Mouse (Mus musculus): ENCODE measurements around the gene Pth1r. TPM values are rescaled to one million over a fixed set of nuclear protein-coding genes. Genes with fewer than 3 reads are reported as not detected.
A peak's percentile ranks its signal among the peaks of the same experiment; 100 is the strongest.

The Pth1r gene
- polyA plus RNA-seq, 1 experiment = 24.2 TPM

DNA sequence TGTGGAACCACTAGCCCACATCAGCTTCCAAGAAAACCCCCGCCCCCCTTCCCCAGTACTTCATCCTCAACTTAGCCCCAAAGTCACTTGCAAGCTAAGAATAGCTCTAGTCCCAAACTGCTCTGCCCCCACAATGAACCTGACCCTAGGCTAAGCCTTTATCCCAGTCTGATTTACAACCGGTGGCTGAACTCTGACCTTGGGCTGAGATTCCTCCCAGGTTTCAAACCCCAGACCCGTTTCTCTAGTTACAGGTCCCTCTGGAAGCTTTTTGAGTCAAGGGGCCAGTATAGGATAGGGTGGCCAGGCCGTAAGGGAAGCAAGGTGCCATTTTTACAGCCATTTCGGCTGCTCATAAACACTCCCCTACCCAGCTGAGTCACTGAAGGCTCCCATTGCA is 707 bp downstream of the Pth1r start:
- no peak for TF ChIP-seq CTCF (IDR thresholded peaks at IDR 0.05; ENCODE audit: borderline replicate concordance, extremely low read depth, insufficient read depth, insufficient read length)
- no peak for TF ChIP-seq POLR2A (IDR thresholded peaks at IDR 0.05; ENCODE audit: borderline replicate concordance, extremely low read depth, insufficient read depth, insufficient read length, poor library complexity, severe bottlenecking)

DNA sequence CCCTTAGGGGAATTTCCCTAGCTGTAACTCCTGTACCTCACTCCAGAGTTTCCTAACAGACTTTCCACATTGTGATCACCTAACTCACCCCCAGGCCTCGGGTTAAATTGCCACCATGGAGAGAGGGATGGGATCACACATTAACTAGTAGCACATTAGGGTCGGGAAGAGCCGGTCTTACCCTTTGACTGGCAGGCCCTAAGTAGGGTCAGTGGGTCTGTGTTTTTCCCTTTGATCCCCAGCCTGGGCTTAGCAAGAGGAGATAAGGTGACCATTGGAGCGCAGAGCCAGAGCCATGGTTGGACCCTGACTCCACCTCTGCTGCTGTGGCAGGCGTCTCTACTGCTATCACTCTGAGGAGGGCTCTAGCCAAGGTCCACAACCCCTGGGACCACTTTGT is 1.2 kb downstream of the Pth1r start:
- TF ChIP-seq CTCF (IDR thresholded peaks at IDR 0.05; ENCODE audit: borderline replicate concordance, extremely low read depth, insufficient read depth, insufficient read length) = no peak
- TF ChIP-seq POLR2A (IDR thresholded peaks at IDR 0.05; ENCODE audit: borderline replicate concordance, extremely low read depth, insufficient read depth, insufficient read length, poor library complexity, severe bottlenecking) = no peak
- DNase-seq (ENCODE audit: low read depth) = no peak

More for the DNA sequence above, 707 bp downstream of the Pth1r start:
- no peak for DNase-seq (ENCODE audit: low read depth)

DNA sequence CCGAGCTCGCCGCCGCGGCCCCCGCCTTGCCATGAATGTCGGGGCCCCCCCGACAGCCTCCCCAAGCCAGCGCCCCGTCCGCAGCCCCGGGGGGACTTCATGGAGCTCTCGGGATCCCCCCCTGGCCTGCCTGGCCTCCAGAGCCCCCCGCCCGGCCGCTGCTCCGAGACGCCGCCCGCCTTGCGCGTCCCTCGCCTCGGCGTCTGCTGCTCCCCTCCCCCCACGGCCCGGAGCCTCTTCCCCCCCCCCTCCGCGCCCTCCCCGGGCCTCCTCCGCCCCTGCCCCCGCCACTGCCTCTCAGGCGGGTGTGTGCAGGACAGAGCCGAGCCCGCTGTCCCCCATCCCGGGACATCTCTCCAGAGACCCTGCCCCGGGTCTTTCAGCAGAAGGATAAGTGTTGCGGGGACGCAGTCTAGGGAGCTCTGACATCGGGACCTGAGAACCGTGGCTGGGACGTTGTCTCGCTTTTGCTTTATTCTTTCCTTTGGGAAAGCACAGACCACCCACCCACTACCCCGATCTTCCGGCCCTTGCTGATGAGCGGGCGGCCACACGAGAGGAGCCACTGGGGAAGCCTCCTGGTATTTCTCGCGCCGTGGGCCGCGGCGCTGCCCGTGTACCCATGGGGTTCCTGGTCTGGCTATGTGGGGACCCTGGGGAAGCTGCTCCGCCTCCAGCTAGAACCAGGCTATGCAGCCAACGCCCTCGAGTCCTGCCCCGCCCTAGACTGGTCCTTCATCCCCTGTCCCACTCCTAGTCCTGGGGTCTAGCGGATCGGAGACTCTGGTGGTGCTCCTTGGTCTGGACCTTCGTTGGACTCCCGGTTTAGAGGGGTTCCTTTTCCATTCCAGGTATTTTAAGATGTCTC is 3.3 kb downstream of the Pth1r start:
- DNase-seq (ENCODE audit: low read depth) = peak; percentile 29
- TF ChIP-seq CTCF (IDR thresholded peaks at IDR 0.05; ENCODE audit: borderline replicate concordance, extremely low read depth, insufficient read depth, insufficient read length) (no peak), POLR2A (IDR thresholded peaks at IDR 0.05; ENCODE audit: borderline replicate concordance, extremely low read depth, insufficient read depth, insufficient read length, poor library complexity, severe bottlenecking) (no peak)

DNA sequence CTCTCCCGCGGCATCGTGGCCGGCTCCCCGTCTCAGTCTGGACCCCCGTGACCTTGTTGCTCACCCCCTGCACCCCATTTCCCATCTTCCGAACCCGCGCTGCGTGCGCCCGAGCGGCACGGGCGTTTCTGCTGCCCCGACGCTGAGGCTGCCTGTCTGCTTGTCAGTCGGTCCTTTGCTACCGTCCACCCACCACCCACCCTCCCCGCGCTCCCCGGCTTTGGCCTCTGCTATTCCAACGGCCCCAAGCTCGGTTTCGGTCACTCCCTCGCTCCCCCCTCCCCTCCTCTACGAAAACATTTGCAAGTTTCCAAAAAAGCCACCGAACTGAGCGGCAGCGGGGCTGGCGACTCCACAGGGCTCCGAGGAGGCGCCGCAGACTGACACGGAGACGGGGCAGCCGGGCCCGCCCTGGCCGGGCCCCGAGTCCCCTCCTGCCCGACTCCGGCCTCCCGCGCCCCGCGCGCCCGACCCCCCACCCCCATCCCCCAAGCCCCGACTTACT is 3.9 kb downstream of the Pth1r start:
- DNase-seq (ENCODE audit: low read depth) = peak; percentile 25
- no peak for TF ChIP-seq CTCF (IDR thresholded peaks at IDR 0.05; ENCODE audit: borderline replicate concordance, extremely low read depth, insufficient read depth, insufficient read length)
- no peak for TF ChIP-seq POLR2A (IDR thresholded peaks at IDR 0.05; ENCODE audit: borderline replicate concordance, extremely low read depth, insufficient read depth, insufficient read length, poor library complexity, severe bottlenecking)

DNA sequence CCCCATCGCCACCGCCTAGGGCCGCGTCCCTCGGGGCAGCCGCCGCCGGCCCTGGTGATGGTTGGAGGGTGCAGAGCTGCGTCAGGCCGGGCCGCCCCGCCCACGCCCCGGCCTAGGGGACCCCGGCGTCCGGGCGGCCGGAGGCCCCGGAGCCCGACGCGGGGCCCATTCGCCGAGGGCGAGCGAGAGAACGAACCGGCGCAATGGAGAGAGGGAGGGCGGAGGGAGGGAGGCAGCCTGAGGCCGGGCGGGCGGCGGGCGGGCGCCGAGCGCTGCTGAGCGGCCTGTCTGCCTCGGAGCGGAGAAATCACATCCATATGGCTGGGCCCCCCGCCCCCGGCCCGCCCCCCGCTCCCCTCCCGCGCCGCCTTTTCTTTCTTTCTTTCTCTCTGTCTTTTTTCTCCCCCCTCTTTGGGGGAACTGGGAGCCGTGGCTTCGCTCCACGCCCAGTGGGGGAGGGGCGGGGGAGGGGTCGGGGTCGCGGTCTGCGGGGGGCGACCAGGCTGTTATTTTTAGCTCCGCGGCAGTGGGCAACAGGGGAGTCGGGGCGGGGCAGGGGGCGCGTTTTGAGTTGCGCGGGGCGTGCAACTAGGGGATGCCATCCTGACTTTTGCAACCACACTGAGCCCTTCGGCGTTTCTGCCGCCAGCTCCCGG is 4.5 kb downstream of the Pth1r start:
- 0 out of 2 replicates have a peak, but pooled peaks have one; percentile 11 for TF ChIP-seq POLR2A (IDR thresholded peaks at IDR 0.05; ENCODE audit: borderline replicate concordance, extremely low read depth, insufficient read depth, insufficient read length, poor library complexity, severe bottlenecking)
- no peak for TF ChIP-seq CTCF (IDR thresholded peaks at IDR 0.05; ENCODE audit: borderline replicate concordance, extremely low read depth, insufficient read depth, insufficient read length)
- DNase-seq (ENCODE audit: low read depth) = peak; percentile 48

DNA sequence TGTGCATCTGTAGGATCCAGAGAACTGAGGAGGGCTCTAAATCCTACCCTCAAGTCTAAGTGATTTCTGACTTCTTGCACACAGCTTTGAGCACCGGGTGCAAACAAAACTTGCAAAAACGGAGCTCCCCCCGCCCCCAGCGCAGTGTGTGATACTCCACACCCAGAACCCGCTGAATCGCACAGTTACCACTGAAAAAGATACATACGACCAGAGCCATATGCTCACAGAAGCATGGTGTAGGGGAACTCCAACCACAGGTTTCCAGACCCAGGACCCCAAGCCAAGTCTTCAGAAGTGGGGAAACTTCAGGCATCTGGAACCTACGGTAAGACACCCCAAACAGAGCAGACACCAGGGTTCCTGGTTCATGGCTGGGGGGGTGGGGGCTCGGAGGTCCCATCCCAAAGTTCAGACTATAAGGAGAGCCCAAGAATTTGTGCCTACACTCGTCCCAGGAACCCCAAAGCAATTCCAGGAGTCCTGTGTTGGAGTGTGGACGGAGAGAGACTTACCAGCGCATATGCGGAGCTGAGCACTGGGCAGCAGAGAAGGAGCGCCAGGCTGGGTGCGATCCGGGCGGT is 5.1 kb downstream of the Pth1r start, which contains the start of gene Myl3:
Gene Myl3, plus strand, starts transcription at position 151 of the 584 bp plus-strand sequence.
- TF ChIP-seq CTCF (IDR thresholded peaks at IDR 0.05; ENCODE audit: borderline replicate concordance, extremely low read depth, insufficient read depth, insufficient read length) = no peak
- no peak for TF ChIP-seq POLR2A (IDR thresholded peaks at IDR 0.05; ENCODE audit: borderline replicate concordance, extremely low read depth, insufficient read depth, insufficient read length, poor library complexity, severe bottlenecking)
- no peak for DNase-seq (ENCODE audit: low read depth)

DNA sequence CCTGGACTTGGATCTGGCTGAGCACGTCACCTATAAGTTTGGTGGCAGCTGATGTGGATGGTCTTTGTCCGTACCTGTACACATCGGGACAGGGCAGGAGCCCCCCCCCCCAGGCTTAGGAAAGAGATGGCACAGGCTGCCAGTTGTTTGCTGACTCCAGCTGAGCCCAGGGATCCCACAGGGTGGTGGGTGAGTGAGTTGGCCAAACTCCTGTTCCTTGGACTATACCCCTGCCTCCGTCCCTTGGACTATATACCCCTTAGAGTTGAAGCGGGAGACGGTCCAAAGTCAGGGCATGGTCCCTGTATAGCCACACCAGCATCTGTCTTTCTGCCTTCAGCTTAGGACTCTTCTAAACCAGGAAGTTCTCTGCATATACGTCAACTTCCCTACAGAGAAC is 7.0 kb downstream of the Pth1r start:
- TF ChIP-seq CTCF (IDR thresholded peaks at IDR 0.05; ENCODE audit: borderline replicate concordance, extremely low read depth, insufficient read depth, insufficient read length) (no peak), POLR2A (IDR thresholded peaks at IDR 0.05; ENCODE audit: borderline replicate concordance, extremely low read depth, insufficient read depth, insufficient read length, poor library complexity, severe bottlenecking) (no peak)
- DNase-seq (ENCODE audit: low read depth) = no peak

DNA sequence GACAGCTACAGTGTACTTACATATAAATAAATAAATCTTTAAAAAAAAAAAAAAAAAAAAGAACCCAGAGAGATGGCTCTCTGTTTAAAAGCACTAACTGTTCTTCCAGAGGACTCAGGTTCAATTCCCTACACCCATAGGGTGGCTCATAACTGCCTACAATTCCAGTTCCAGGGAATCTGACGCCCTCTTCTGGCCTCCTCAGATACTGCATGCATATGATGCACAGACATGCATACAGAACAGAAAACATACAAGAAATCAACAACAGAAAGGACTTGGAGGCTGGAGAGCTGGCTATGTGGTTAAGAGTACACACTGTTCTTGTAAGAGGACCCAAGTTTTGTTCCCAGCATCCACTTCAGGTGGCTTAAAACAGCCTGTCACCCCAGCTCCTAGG is 8.9 kb downstream of the Pth1r start:
- TF ChIP-seq POLR2A (IDR thresholded peaks at IDR 0.05; ENCODE audit: borderline replicate concordance, extremely low read depth, insufficient read depth, insufficient read length, poor library complexity, severe bottlenecking) (no peak), CTCF (IDR thresholded peaks at IDR 0.05; ENCODE audit: borderline replicate concordance, extremely low read depth, insufficient read depth, insufficient read length) (peak; percentile 31; the same call in 1 of the 2 replicates)
- DNase-seq (ENCODE audit: low read depth) = no peak

DNA sequence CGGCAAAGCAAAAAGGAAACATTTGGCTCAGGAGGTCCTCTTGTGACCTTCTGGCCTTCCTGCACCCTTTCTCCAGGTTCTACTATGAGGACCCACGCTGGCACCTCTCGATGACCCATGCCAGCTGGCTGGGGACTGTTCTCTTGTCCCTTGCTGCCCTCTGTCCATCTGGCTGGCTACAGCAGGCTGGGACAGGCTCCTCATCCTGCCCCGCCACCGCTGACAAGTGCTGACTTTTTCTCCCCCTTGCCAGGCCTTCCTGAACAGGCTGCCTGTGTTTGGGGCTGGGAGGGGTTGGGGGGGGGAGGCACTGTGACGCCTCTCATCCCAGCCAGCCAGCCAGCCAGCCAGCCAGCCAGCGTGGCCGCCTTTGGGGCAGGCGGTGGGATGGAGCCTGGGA is 10.6 kb downstream of the Pth1r start:
- DNase-seq (ENCODE audit: low read depth) = no peak
- TF ChIP-seq CTCF (IDR thresholded peaks at IDR 0.05; ENCODE audit: borderline replicate concordance, extremely low read depth, insufficient read depth, insufficient read length) = no peak
- no peak for TF ChIP-seq POLR2A (IDR thresholded peaks at IDR 0.05; ENCODE audit: borderline replicate concordance, extremely low read depth, insufficient read depth, insufficient read length, poor library complexity, severe bottlenecking)

DNA sequence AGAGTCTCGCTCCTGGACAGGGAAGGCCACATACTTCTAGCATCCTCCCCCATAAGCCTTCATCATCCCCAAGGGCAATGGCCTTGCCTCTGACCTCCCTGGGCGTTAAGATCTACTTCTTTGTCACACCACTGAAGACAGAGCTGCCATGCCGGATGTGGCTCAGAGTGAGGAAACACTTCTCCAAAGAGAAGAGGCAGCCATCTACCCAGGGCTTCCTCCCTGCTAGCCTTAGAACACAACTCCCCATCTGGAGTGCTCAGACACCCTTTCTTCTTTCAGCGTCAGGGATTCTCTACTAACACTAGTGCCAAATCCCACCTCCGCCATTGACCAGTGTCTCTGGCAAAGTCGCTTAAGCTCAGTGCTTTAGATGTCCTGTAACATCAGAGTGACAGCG is 12.8 kb downstream of the Pth1r start:
- no peak for TF ChIP-seq CTCF (IDR thresholded peaks at IDR 0.05; ENCODE audit: borderline replicate concordance, extremely low read depth, insufficient read depth, insufficient read length)
- no peak for TF ChIP-seq POLR2A (IDR thresholded peaks at IDR 0.05; ENCODE audit: borderline replicate concordance, extremely low read depth, insufficient read depth, insufficient read length, poor library complexity, severe bottlenecking)
- DNase-seq (ENCODE audit: low read depth) = no peak

DNA sequence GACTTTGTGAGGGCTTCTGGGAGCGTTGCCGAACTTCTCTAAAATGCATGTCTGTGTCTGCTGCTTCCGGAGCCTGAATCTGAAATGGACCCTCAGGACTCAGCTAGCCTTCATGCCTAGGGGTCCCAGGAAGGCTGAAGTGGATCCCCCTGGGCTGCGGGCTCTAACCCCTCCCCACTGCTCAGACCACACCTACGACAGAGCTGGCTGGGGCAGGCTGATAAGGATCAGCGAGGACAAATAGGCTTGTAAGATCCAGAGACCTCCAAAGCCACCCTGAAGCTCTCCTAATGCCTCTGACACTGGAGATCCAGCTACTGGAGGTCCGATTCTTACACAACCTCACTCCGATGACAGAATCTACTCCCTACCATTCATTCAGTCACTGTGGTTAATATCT is 13.8 kb downstream of the Pth1r start:
- TF ChIP-seq POLR2A (IDR thresholded peaks at IDR 0.05; ENCODE audit: borderline replicate concordance, extremely low read depth, insufficient read depth, insufficient read length, poor library complexity, severe bottlenecking) (no peak), CTCF (IDR thresholded peaks at IDR 0.05; ENCODE audit: borderline replicate concordance, extremely low read depth, insufficient read depth, insufficient read length) (no peak)
- no peak for DNase-seq (ENCODE audit: low read depth)

Measured in brain, embryonic 14.5 days (tissue).